Mouse (Mus musculus): Measurements from ENCODE around the gene Fam187b. TPM values are rescaled to one million over a fixed set of nuclear protein-coding genes. Genes with fewer than 3 reads are reported as not detected.

Gene Fam187b
- 0.11 and 0.83 TPM in 2 replicates for polyA plus RNA-seq (2021; fragmentation: Nextera tagmentation)
- long read RNA-seq, experiment 1 = 0 reads
- long read RNA-seq, experiment 2, partial matches to known transcripts = 0 of 1 reads
- long read RNA-seq, experiment 2, other reads (novel, unspliced or antisense) = 1 of 1 reads

DNA sequence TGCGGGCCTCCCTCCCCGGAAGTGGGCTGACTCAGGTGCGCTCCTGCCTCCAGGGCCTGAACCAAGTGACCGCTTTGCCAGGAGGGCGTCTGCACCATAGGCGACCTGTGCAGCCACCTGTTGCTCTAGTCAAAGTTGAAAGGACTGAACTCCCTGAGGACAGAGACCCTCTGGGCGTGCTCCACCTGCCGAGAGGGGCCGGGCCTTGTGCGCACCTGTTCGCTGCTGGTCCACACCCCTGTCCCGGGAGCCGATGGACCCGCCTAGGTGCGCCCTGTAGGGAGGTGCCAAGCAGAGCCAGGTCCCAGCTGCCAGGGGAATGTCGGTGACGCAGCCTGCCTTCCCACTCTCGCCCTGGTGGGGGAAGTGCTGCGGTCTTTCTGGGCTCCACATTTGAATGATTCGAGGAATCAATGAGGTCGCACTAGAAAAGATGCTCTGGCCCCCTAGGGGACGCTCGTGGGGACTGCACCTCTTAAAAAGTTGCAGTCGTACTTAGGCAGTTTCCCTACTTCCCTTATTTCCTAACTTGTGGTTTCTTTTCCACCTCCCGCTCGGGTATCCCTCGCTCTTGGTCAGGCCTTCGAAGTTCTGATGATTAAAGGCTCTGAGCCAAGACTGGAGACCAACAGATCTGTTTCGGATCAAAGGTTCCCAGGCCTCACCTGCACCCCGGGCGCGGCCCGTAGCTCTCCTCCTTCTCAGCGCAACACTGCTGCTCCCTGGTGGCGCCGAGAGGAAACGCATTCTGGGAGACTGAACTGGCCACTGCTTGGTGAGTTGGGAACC lies at the start of gene Fam187b:
Gene Fam187b, plus strand, starts transcription at position 290 of the 789 bp plus-strand sequence.

DNA sequence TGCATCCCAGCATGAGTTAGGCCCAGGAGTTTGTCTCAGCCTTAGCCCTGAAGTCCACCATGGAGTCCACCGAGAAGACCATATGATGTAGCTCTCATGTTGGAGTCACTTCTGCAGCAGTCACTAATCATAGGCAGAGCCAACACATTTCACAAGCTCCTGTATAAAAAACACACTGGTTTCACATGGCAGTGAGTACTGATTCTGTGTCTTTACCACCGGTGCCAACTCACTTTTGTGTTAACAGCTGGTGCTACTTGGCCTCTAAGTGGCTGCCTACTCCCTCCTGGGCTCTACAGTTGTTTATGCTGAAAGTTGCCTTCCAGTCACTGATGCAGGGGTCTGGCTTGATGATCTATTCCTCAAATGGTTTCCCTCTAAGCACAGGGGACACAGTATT lies 49.0 kb upstream of the Fam187b start, which contains the start of gene Hamp2:
Gene Hamp2, minus strand, starts transcription at position 101 of the 400 bp plus-strand sequence.

GRCm38 (mm10) chr7:30943909-30944635 lies 29.5 kb upstream of the Fam187b start, which contains the start of gene Hamp:
Gene Hamp, minus strand, starts transcription at chr7:30944032.

GRCm38 (mm10) chr7:30956756-30957366 lies 16.7 kb upstream of the Fam187b start, which contains the start of gene Usf2:
Gene Usf2, minus strand, starts transcription at chr7:30956803.

DNA sequence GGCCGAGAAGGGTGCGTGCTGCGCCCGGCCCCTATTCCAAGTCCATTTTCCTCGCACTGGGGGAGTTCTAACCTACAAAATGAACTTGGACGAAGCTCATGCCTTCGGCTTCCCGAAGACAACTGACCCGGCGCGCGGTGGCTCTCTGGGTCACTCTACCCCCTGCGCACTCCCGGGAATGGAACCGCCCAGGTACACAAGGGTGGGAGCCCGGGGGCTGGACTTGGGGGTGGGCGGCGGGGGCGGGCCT lies 414 bp upstream of the Fam187b start, which contains the start of gene Lsr:
Gene Lsr, minus strand, starts transcription at position 214 of the 250 bp plus-strand sequence.

Other genes with a start within 250 kb of the Fam187b start
- 194 and 230 TPM in 2 replicates for gene Tmem147, start 244.2 kb upstream of the Fam187b start, polyA plus RNA-seq (2021; fragmentation: Nextera tagmentation)
- not detected in 2 replicates for gene Gapdhs, start 230.1 kb upstream of the Fam187b start, polyA plus RNA-seq (2021; fragmentation: Nextera tagmentation)
- gene Sbsn, start 222.3 kb upstream of the Fam187b start, polyA plus RNA-seq (2021; fragmentation: Nextera tagmentation) = 3.8 and 3.9 TPM in 2 replicates
- gene Dmkn, start 210.0 kb upstream of the Fam187b start, polyA plus RNA-seq (2021; fragmentation: Nextera tagmentation) = 2.9 and 4.1 TPM in 2 replicates
- not detected in 2 replicates for gene Krtdap, start 185.9 kb upstream of the Fam187b start, polyA plus RNA-seq (2021; fragmentation: Nextera tagmentation)
- not detected in 2 replicates for gene Ffar2, start 150.0 kb upstream of the Fam187b start, polyA plus RNA-seq (2021; fragmentation: Nextera tagmentation)
- gene Ffar3, start 117.6 kb upstream of the Fam187b start, polyA plus RNA-seq (2021; fragmentation: Nextera tagmentation) = not detected in 2 replicates
- not detected in 2 replicates for gene Ffar1, start 112.2 kb upstream of the Fam187b start, polyA plus RNA-seq (2021; fragmentation: Nextera tagmentation)
- 0.04 and 0.13 TPM in 2 replicates for gene Cd22, start 93.4 kb upstream of the Fam187b start, polyA plus RNA-seq (2021; fragmentation: Nextera tagmentation)
- 78.5 and 92.5 TPM in 2 replicates for gene Mag, start 58.9 kb upstream of the Fam187b start, polyA plus RNA-seq (2021; fragmentation: Nextera tagmentation)
- not detected in 2 replicates for gene Hamp2, start 49.1 kb upstream of the Fam187b start, polyA plus RNA-seq (2021; fragmentation: Nextera tagmentation)
- gene Hamp, start 29.8 kb upstream of the Fam187b start, polyA plus RNA-seq (2021; fragmentation: Nextera tagmentation) = not detected in 2 replicates
- 13.1 and 13.9 TPM in 2 replicates for gene Usf2, start 17.0 kb upstream of the Fam187b start, polyA plus RNA-seq (2021; fragmentation: Nextera tagmentation)
- 6.0 and 7.0 TPM in 2 replicates for gene Lsr, start 326 bp upstream of the Fam187b start, polyA plus RNA-seq (2021; fragmentation: Nextera tagmentation)
- gene Fxyd5, start 68.7 kb downstream of the Fam187b start, polyA plus RNA-seq (2021; fragmentation: Nextera tagmentation) = 10.3 and 15.4 TPM in 2 replicates
- 175 and 204 TPM in 2 replicates for gene Fxyd7, start 77.7 kb downstream of the Fam187b start, polyA plus RNA-seq (2021; fragmentation: Nextera tagmentation)
- 223 and 537 TPM in 2 replicates for gene Fxyd1, start 83.4 kb downstream of the Fam187b start, polyA plus RNA-seq (2021; fragmentation: Nextera tagmentation)
- gene Lgi4, start 85.6 kb downstream of the Fam187b start, polyA plus RNA-seq (2021; fragmentation: Nextera tagmentation) = 6.2 and 7.4 TPM in 2 replicates
- gene Fxyd3, start 102.9 kb downstream of the Fam187b start, polyA plus RNA-seq (2021; fragmentation: Nextera tagmentation) = 0.97 and 1.5 TPM in 2 replicates
- gene Hpn, start 141.5 kb downstream of the Fam187b start, polyA plus RNA-seq (2021; fragmentation: Nextera tagmentation) = 0.44 and 0.48 TPM in 2 replicates
- gene Scn1b, start 153.2 kb downstream of the Fam187b start, polyA plus RNA-seq (2021; fragmentation: Nextera tagmentation) = 62.7 and 80.2 TPM in 2 replicates
- gene Gramd1a, start 182.1 kb downstream of the Fam187b start, polyA plus RNA-seq (2021; fragmentation: Nextera tagmentation) = 48.8 and 55.0 TPM in 2 replicates